Mouse (Mus musculus) layer of hippocampus, adult 2 months (tissue): Measurements from ENCODE around the gene Tnrc6c. TPM values are rescaled to one million over a fixed set of nuclear protein-coding genes. Genes with fewer than 3 reads are reported as not detected.

ENCODE experiments used
- DNase-seq, 2 experiments: peaks; one replicate each; pipeline ENCODE4 v3.0.0; 2022; ENCODE audit warnings: low spot score in 2 of 2
- H3K27ac ChIP-seq: fragments of 200-600 bp; 2 replicates; pipeline ENCODE4 v1.8.1; 2022
- H3K4me3 ChIP-seq: fragments of 200-600 bp; 2 replicates; pipeline ENCODE4 v1.8.1; 2022; ENCODE audit warnings: mild to moderate bottlenecking
- CTCF ChIP-seq: fragments of 200-600 bp; conservative IDR thresholded peaks from 2 replicates; pipeline ENCODE4 v1.8.1; 2022; ENCODE audit warnings: antibody characterized with exemption, mild to moderate bottlenecking, moderate library complexity
- total RNA-seq, 2 experiments: library from RNA; stranded (reverse); gene quantifications; 2 replicates each; pipeline ENCODE4 v1.2.3; 2021

Gene Tnrc6c
- total RNA-seq, 2 experiments from 2014 or later, result 74.7 to 82.1 TPM

- no peak for DNase-seq
- no peak for TF ChIP-seq CTCF
- no peak overlapping the region for H3K4me3 ChIP-seq
- no peak overlapping the region for H3K27ac ChIP-seq
These were observed 34.5 kb upstream of the Tnrc6c start for GRCm38 (mm10) chr11:117619581-117619980.

DNA sequence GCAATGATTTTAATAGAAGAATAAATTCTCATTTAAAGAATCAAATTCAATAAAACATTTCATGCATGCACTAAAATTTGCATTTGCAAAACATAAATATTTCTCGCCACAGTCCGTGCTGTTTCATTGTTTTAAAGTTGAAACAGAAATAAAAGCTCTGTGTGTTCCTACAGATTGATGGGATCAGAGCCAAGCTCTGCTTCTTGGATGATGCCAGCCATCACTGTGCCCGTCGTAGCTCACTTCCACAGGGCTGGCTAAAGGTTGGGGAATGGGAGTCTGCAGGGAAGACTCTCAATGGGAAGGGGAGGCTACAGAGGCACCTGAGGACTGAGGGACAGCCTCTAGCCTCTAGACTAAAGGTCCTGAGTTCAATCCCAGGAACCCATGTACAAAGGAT lies 28.9 kb upstream of the Tnrc6c start:
- H3K4me3 ChIP-seq, result no peak overlapping the region
- peak overlapping the region; percentile 82 for H3K27ac ChIP-seq
- TF ChIP-seq CTCF, result peak; percentile 46
- peak in 1 of 2 experiments; percentile 43 for DNase-seq

DNA sequence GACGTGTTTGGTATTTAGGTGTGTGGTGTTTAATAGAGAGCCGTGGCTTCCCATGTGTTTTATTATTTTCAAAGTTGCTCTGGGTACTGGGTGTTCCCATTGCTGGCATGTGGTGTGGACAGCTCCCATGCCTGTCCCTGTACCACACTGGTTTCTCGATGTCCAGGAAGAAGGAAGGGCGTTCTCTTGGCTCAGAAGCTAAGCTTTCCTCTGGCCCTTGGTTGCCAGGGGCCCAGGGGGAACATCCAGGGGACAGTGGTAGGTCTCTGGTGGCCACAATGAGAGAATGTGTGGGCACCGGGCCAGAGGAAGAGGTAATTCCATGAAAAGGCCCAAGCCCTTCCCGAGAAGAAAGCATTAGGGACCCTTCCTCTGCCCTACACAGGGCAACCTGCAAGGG lies 27.5 kb upstream of the Tnrc6c start:
- DNase-seq, result no peak
- no peak for TF ChIP-seq CTCF
- H3K4me3 ChIP-seq, result no peak overlapping the region; the same call in 1 of the 2 replicates
- peak overlapping the region; percentile 92 for H3K27ac ChIP-seq

- peak overlapping the region; percentile 92 for H3K27ac ChIP-seq
- peak in 1 of 2 experiments; percentile 41 for DNase-seq
- no peak for TF ChIP-seq CTCF
- peak overlapping the region; percentile 50; the same call in 1 of the 2 replicates for H3K4me3 ChIP-seq
These were observed 27.0 kb upstream of the Tnrc6c start for GRCm38 (mm10) chr11:117627060-117627562.

DNA sequence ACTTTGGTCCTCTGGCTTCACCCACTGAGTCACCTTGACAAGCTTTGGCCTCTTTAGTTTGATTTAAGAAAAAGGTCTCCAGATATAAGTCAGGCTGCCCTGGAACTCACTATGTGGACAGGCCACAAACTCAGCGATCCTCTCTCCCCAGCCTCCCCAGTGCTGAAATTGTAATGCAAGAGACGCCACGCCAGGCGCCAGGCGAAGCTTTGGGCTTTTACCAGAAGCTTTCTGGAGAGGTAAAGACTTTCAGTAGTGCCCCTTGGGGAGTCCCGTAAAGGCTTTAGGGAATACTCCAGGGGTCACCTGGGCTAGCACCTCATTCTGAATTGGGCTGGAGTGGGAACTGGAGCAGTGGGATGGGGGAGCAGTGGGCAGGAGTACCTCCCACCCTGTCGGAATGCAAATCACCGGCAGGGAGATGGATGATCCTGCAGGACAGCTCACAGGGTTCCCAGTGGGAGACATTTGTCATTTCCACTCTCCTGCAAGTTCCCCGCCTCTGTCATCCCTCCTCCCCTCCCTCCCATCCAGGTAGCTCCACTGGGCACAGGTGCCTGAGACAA lies 26.3 kb upstream of the Tnrc6c start:
- TF ChIP-seq CTCF, result no peak
- H3K4me3 ChIP-seq, result peak overlapping the region; percentile 50
- no peak for DNase-seq
- peak overlapping the region; percentile 92 for H3K27ac ChIP-seq

GRCm38 (mm10) chr11:117628312-117628779 lies 25.7 kb upstream of the Tnrc6c start:
- TF ChIP-seq CTCF, result no peak
- peak overlapping the region; percentile 50 for H3K4me3 ChIP-seq
- DNase-seq, result peak; percentile 69 to 75
- H3K27ac ChIP-seq, result peak overlapping the region; percentile 92

GRCm38 (mm10) chr11:117629865-117630264 lies 24.2 kb upstream of the Tnrc6c start:
- DNase-seq, result no peak
- no peak for TF ChIP-seq CTCF
- no peak overlapping the region for H3K27ac ChIP-seq
- no peak overlapping the region for H3K4me3 ChIP-seq

DNA sequence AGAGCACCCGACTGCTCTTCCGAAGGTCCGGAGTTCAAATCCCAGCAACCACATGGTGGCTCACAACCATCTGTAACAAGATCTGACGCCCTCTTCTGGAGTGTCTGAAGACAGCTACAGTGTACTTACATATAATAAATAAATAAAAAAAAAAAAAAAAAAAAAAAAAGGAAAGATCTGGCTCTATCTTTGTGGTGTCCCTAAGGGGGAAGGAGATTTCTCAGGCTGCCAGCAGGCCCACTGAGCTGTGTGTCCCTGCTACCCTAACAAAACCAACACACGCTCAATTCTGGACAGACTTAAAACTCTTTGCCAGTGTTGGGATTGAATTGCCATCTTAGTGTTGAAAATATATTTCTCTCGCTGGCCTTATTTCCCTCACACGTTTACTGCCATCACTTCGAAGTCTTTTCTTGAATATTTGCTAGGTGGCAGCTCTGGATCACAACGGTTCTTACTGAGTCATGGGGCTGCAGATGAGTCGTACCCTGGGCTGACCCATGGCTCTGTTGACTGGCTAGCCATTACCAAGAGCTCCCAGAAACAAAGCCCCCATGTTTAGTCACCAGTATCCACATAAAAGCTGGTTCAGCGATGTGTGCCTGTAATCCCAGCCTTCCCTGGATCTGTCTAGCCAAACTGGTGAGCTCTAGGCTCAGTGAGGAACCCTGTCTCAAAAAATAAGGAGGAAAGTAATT lies 23.1 kb upstream of the Tnrc6c start:
- TF ChIP-seq CTCF, result no peak
- Histone ChIP-seq H3K4me3 (no peak overlapping the region), H3K27ac (no peak overlapping the region)
- no peak for DNase-seq

DNA sequence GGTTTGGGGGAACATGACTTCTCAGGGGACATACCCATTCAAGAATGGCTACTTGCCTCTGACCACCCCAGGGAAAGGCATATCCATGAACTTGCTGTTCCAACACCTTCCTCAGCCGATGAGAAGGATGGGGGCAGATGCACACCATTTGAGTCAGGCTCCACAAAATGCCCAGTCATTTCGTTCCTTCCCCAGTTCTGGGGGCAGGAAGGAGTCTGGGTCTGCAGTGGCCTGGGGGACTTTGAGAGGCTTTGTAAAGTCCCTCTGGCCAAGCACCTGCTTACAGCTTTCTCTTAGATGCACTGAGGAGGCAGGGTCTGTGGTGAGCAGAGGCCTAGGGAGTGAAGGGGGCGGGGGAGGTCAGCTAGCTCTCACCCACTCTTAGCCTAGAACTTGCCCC lies 20.8 kb upstream of the Tnrc6c start:
- no peak for TF ChIP-seq CTCF
- no peak overlapping the region for H3K27ac ChIP-seq
- H3K4me3 ChIP-seq, result no peak overlapping the region
- no peak for DNase-seq

GRCm38 (mm10) chr11:117638386-117638785 lies 15.7 kb upstream of the Tnrc6c start:
- no peak for DNase-seq
- no peak for TF ChIP-seq CTCF
- Histone ChIP-seq H3K27ac (no peak overlapping the region), H3K4me3 (no peak overlapping the region)

DNA sequence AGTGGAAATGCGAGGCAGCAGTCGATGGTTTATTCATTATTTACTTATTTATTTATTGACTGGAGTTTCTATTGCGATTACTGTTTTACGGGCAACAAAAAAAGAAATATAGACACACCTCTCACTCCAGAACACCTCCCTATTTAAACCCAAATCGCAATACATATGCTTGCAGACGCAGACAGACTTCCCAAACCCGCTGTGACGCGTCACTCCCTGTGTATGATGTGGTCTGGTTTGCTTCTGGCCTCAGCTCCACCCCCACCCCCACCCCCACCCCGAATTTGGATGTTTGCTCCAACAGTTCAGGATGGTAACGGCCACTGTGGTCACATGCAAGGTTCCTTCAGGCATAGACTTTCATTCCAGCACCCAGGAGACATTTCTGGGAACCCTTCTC lies 15.3 kb upstream of the Tnrc6c start:
- Histone ChIP-seq H3K27ac (no peak overlapping the region), H3K4me3 (no peak overlapping the region)
- TF ChIP-seq CTCF, result no peak
- DNase-seq, result no peak

GRCm38 (mm10) chr11:117639331-117639970 lies 14.6 kb upstream of the Tnrc6c start:
- H3K4me3 ChIP-seq, result no peak overlapping the region
- no peak for TF ChIP-seq CTCF
- H3K27ac ChIP-seq, result no peak overlapping the region
- DNase-seq, result no peak

- Histone ChIP-seq H3K27ac (no peak overlapping the region), H3K4me3 (no peak overlapping the region)
- DNase-seq, result no peak
- no peak for TF ChIP-seq CTCF
These were observed 11.9 kb upstream of the Tnrc6c start for GRCm38 (mm10) chr11:117642181-117642580.

DNA sequence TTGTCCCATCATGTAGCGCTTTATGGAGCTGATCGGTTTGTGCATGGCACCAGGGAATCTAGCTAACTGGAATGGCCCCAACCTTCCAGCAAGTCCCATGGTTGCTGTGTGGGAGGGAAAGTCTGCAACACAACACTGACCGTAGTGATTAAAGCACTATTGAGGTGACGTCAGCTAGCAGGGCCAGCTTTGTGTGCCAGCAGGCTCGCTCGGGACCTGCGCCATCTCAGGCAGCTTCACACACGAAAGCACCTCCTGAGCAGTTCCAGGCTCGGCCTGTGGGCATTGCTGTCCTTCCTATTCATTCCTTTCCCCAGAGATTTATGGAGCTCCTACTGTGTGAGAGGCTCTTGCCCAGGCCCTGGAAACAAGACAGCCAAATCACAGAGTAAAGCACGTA lies 10.8 kb upstream of the Tnrc6c start:
- Histone ChIP-seq H3K4me3 (no peak overlapping the region), H3K27ac (no peak overlapping the region)
- no peak for DNase-seq
- 0 out of 2 replicates have a peak, but pooled peaks have one; percentile 17 for TF ChIP-seq CTCF
